ENCODE assay signal across 8 mouse cellular contexts in genomic region chr6:83155552-83156238, GRCm38 (mm10). TPM values are rescaled to one million over a fixed set of nuclear protein-coding genes. Genes with fewer than 3 reads are reported as not detected.
DNase-seq lines count a peak whose midpoint lies in the region; ATAC-seq lines count a peak whose summit lies in the region.

No protein-coding gene starts in this region.

- H3K9ac ChIP-seq in heart, embryonic 15.5 days = peak overlapping the region; percentile 48
- no peak overlapping the region for H3K9ac ChIP-seq in liver, embryonic 15.5 days

- H3K27me3 ChIP-seq in heart, embryonic 15.5 days = peaks cover 17% of the 10 kb centered on the region
- peaks cover 60% of the 10 kb centered on the region for H3K27me3 ChIP-seq in liver, embryonic 15.5 days

- no peaks in the 10 kb centered on the region for H3K9me3 ChIP-seq in heart, embryonic 15.5 days (replicated peaks)
- H3K9me3 ChIP-seq in liver, embryonic 15.5 days (replicated peaks) = no peaks in the 10 kb centered on the region

- DNase-seq in cerebellum, adult 9-11 months = no peak
- peak; percentile 59 for DNase-seq in right cerebral cortex, postnatal 4 days
- no peak for DNase-seq in right cerebral cortex, postnatal 36 days (ENCODE audit: low spot score in 2 of 2)
- DNase-seq in ovary, postnatal 10 days (ENCODE audit: low spot score) = no peak
- DNase-seq in left cerebral cortex, adult 9 months (ENCODE audit: low spot score in 2 of 2) = no peak

- H3K27ac ChIP-seq in heart, embryonic 15.5 days = no peak overlapping the region
- H3K27ac ChIP-seq in liver, embryonic 15.5 days (replicated peaks) = no peak overlapping the region

- H3K4me1 ChIP-seq in heart, embryonic 15.5 days (replicated peaks) = peaks cover 11% of the 10 kb centered on the region
- H3K4me1 ChIP-seq in liver, embryonic 15.5 days (replicated peaks) = peaks cover 8% of the 10 kb centered on the region; the same call in 1 of the 2 replicates

- H3K4me2 ChIP-seq in heart, embryonic 15.5 days = peak overlapping the region; percentile 78
- H3K4me2 ChIP-seq in liver, embryonic 15.5 days = peak overlapping the region; percentile 84

- H3K36me3 ChIP-seq in heart, embryonic 15.5 days = no peaks in the 10 kb centered on the region; the same call in 1 of the 2 replicates
- no peaks in the 10 kb centered on the region for H3K36me3 ChIP-seq in liver, embryonic 15.5 days (replicated peaks)

- peak overlapping the region; percentile 58 for H3K4me3 ChIP-seq in heart, embryonic 15.5 days
- H3K4me3 ChIP-seq in liver, embryonic 15.5 days (replicated peaks) = peak overlapping the region; percentile 52

- 11% methylated on average over 23 of the region's 23 CpGs for WGBS in heart, embryonic 15.5 days
- WGBS in liver, embryonic 15.5 days (ENCODE audit: insufficient replicate concordance) = 10% methylated on average over 23 of the region's 23 CpGs

- ATAC-seq in cerebellum, adult (ENCODE audit: insufficient number of reproducible peaks, low FRiP score, low TSS enrichment) = 0 out of 2 replicates have a peak, but pooled peaks have one; percentile 36
- no peak for ATAC-seq in heart, embryonic 15.5 days (replicated peaks; ENCODE audit: insufficient number of reproducible peaks, insufficient read depth, low FRiP score, low read depth)
- ATAC-seq in liver, embryonic 15.5 days (ENCODE audit: insufficient read depth) = no peak

RNA-seq across cellular contexts. Expression of gene Wdr54, which starts 0.5 kb away (rescaled TPM):
- polyA plus RNA-seq in heart, embryonic 15.5 days (2015; fragmentation: Nextera tagmentation; extraction: Ambion mirVana) = 3.4 and 4.3 TPM in 2 replicates
- 0.35 and 0.59 TPM in 2 replicates for polyA plus RNA-seq in liver, embryonic 15.5 days (2015; fragmentation: Nextera tagmentation; extraction: Ambion mirVana)

RNA-seq across cellular contexts. Expression of gene 1700003E16Rik, which starts 0.5 kb away (rescaled TPM):
- 0.91 and 1.6 TPM in 2 replicates for polyA plus RNA-seq in heart, embryonic 15.5 days (2015; fragmentation: Nextera tagmentation; extraction: Ambion mirVana)
- 0.10 and 0.17 TPM in 2 replicates for polyA plus RNA-seq in liver, embryonic 15.5 days (2015; fragmentation: Nextera tagmentation; extraction: Ambion mirVana)

RNA-seq across cellular contexts. Expression of gene Dctn1, which starts 10.0 kb away (rescaled TPM):
- polyA plus RNA-seq in heart, embryonic 15.5 days (2015; fragmentation: Nextera tagmentation; extraction: Ambion mirVana) = 60.3 and 82.8 TPM in 2 replicates
- polyA plus RNA-seq in liver, embryonic 15.5 days (2015; fragmentation: Nextera tagmentation; extraction: Ambion mirVana) = 24.1 and 26.7 TPM in 2 replicates

RNA-seq across cellular contexts. Expression of gene Rtkn, which starts 20.4 kb away (rescaled TPM):
- 19.3 and 26.2 TPM in 2 replicates for polyA plus RNA-seq in heart, embryonic 15.5 days (2015; fragmentation: Nextera tagmentation; extraction: Ambion mirVana)
- polyA plus RNA-seq in liver, embryonic 15.5 days (2015; fragmentation: Nextera tagmentation; extraction: Ambion mirVana) = 12.1 and 17.9 TPM in 2 replicates

RNA-seq across cellular contexts. Expression of gene Ino80b, which starts 30.5 kb away (rescaled TPM):
- 7.4 and 9.2 TPM in 2 replicates for polyA plus RNA-seq in heart, embryonic 15.5 days (2015; fragmentation: Nextera tagmentation; extraction: Ambion mirVana)
- 5.0 and 5.3 TPM in 2 replicates for polyA plus RNA-seq in liver, embryonic 15.5 days (2015; fragmentation: Nextera tagmentation; extraction: Ambion mirVana)
